Mouse (Mus musculus): ENCODE data around the gene Bsg. TPM values are rescaled to one million over a fixed set of nuclear protein-coding genes. Genes with fewer than 3 reads are reported as not detected.

The Bsg gene
- 992 and 1,001 TPM in 2 replicates for polyA plus RNA-seq (2014; fragmentation: Nextera tagmentation; extraction: Ambion mirVana)

DNA sequence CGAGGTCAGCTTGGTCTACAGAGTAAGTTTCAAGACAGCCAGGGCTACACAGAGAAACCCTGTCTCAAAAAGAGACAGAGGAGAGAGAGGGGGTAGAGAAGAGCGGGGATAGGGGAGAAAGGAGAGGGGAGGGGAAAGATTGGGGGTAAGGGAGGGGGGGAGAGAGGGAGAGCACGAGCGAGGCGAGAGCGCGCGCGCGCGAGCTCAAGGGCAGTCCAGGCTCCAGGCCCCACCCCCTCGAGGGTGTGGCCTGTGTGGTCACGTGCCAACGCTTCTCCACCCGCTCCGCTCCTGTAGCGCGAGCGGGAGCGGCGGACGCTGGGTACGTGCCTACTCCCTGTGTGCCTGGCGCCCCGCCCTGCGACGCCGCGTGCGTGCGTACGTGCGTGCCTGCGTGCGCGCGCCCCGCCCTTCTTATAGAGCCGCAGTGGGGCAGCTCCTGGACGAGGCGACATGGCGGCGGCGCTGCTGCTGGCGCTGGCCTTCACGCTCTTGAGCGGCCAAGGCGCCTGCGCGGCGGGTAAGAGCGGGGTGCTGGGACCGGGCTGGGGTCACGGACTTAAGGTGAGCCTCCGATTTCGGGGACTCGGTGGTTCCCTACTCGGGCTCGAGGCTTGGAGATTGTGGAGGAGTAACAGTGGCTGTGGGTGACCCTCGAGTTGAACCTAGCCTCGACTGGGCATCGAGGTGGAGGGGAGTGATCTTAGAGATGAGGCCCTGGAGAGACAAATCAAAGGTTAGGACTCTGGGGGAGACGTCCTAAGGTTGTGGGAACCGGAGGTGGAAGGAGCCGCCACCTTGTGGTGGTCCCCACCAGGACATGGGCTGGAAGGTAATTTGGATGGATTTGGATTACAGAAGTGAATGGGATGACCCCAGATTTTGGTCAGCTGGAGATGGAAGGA lies at the start of gene Bsg:
TSS of gene Bsg (plus strand) at position 427 of the 905 bp plus-strand sequence.
- under 1% methylated on average over 65 of the region's 65 CpGs for WGBS
- Histone ChIP-seq H3K9ac (ENCODE audit: low read depth, low read length) (peak within 1 kb of the TSS; percentile 98), H3K36me3 (ENCODE audit: control insufficient read depth, insufficient read depth, low read length) (peaks cover 20% of the 10 kb centered on the region; the same call in 1 of the 2 replicates), H3K27me3 (replicated peaks; ENCODE audit: control insufficient read depth, insufficient read depth, low read length) (no peaks in the 10 kb centered on the region), H3K4me3 (ENCODE audit: low read depth, low read length) (peak within 1 kb of the TSS; percentile 95), H3K27ac (ENCODE audit: low read depth, low read length) (peak within 1 kb of the TSS; percentile 92), H3K4me1 (replicated peaks; ENCODE audit: control insufficient read depth, insufficient read depth, low read length) (peaks cover 47% of the 10 kb centered on the region), H3K4me2 (peak within 1 kb of the TSS; percentile 82), H3K9me3 (ENCODE audit: control insufficient read depth, low read length) (no peaks in the 10 kb centered on the region)
- peak; percentile 99 for DNase-seq (ENCODE audit: low spot score)
- ATAC-seq (replicated peaks; ENCODE audit: low FRiP score) = peak; percentile 90

DNA sequence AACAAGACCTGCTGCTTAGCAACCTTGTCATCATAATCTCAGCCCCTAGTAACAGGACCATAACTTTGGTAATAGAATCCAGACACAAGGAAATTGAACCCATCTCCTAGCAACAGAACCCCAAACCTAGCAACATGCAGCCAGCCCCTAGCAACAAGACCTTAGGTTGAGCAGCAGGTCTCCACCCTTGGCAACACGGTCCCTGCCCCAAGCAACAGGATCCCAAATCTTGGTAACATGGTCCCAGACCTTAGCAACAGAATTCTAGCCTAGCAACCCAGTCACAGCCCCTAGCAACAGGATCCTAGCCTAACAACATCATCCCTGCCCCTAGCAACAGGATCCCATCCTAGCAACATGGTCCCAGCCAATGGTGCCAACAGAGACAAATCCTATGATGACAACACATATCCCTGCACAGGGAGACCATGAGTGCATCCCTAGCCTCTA lies 49.3 kb upstream of the Bsg start:
- Histone ChIP-seq H3K4me2 (no peak overlapping the region), H3K36me3 (ENCODE audit: control insufficient read depth, insufficient read depth, low read length) (no peaks in the 10 kb centered on the region), H3K27me3 (replicated peaks; ENCODE audit: control insufficient read depth, insufficient read depth, low read length) (peaks cover 3% of the 10 kb centered on the region), H3K4me3 (ENCODE audit: low read depth, low read length) (no peak overlapping the region), H3K27ac (ENCODE audit: low read depth, low read length) (no peak overlapping the region), H3K4me1 (replicated peaks; ENCODE audit: control insufficient read depth, insufficient read depth, low read length) (no peaks in the 10 kb centered on the region), H3K9me3 (ENCODE audit: control insufficient read depth, low read length) (no peaks in the 10 kb centered on the region), H3K9ac (ENCODE audit: low read depth, low read length) (no peak overlapping the region)
- DNase-seq (ENCODE audit: low spot score) (no peak), ATAC-seq (replicated peaks; ENCODE audit: low FRiP score) (no peak)
- WGBS = 50% methylated on average over 1 of the region's 1 CpGs

DNA sequence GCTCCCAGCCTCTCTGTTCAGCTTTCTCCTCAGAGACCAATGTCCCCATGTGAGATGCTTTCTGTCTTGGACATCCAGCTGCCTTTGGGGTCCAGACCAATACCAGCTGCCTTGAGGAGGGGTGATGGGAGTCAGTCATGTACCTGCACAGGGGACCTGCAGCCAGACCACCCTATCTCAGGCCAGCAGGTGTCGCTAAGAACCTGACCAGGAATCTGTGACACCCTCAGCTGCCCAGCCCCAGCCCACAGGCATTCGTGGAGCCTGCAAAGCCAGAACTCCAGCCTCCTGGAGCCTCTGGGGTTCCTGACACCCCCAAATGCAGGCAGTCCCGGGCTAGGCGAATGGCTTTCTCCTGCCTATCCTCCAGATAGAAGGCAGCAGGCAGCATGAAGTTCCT lies 45.5 kb upstream of the Bsg start:
- no peak overlapping the region for H3K4me2 ChIP-seq
- ATAC-seq (replicated peaks; ENCODE audit: low FRiP score) = no peak
- 13% methylated on average over 4 of the region's 4 CpGs for WGBS
- H3K36me3 ChIP-seq (ENCODE audit: control insufficient read depth, insufficient read depth, low read length) = no peaks in the 10 kb centered on the region
- no peaks in the 10 kb centered on the region; the same call in 1 of the 2 replicates for H3K4me1 ChIP-seq (replicated peaks; ENCODE audit: control insufficient read depth, insufficient read depth, low read length)
- peaks cover 3% of the 10 kb centered on the region for H3K27me3 ChIP-seq (replicated peaks; ENCODE audit: control insufficient read depth, insufficient read depth, low read length)
- no peaks in the 10 kb centered on the region for H3K9me3 ChIP-seq (ENCODE audit: control insufficient read depth, low read length)
- no peak overlapping the region for H3K27ac ChIP-seq (ENCODE audit: low read depth, low read length)
- no peak overlapping the region for H3K9ac ChIP-seq (ENCODE audit: low read depth, low read length)
- no peak for DNase-seq (ENCODE audit: low spot score)
- no peak overlapping the region for H3K4me3 ChIP-seq (ENCODE audit: low read depth, low read length)

DNA sequence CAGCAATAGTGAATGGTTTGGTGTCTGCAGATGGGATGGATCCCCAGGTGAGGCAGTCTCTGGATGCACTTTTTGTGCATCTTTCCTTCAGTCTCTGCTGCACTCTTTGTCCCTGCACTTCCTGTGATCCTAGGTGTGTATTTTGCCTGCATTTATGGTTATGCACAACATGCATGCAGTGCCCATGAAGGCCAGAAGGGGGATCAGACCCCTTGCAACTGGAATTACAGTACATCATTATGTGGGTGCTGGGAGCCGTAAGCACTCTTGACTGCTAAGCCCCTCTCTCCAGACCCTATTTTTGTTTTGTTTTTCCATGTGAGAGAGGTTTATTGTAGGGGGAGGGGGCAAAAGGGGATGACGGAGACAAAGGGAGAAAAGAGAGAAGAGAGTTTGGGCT lies 44.0 kb upstream of the Bsg start:
- ATAC-seq (replicated peaks; ENCODE audit: low FRiP score) (no peak), DNase-seq (ENCODE audit: low spot score) (no peak)
- WGBS = 74% methylated on average over 2 of the region's 2 CpGs
- no peak overlapping the region for H3K4me2 ChIP-seq
- no peak overlapping the region for H3K27ac ChIP-seq (ENCODE audit: low read depth, low read length)
- no peak overlapping the region for H3K9ac ChIP-seq (ENCODE audit: low read depth, low read length)
- H3K4me1 ChIP-seq (replicated peaks; ENCODE audit: control insufficient read depth, insufficient read depth, low read length) = peaks cover 2% of the 10 kb centered on the region; the same call in 1 of the 2 replicates
- H3K27me3 ChIP-seq (replicated peaks; ENCODE audit: control insufficient read depth, insufficient read depth, low read length) = no peaks in the 10 kb centered on the region; the same call in 1 of the 2 replicates
- no peak overlapping the region for H3K4me3 ChIP-seq (ENCODE audit: low read depth, low read length)
- no peaks in the 10 kb centered on the region for H3K9me3 ChIP-seq (ENCODE audit: control insufficient read depth, low read length)
- no peaks in the 10 kb centered on the region for H3K36me3 ChIP-seq (ENCODE audit: control insufficient read depth, insufficient read depth, low read length)

DNA sequence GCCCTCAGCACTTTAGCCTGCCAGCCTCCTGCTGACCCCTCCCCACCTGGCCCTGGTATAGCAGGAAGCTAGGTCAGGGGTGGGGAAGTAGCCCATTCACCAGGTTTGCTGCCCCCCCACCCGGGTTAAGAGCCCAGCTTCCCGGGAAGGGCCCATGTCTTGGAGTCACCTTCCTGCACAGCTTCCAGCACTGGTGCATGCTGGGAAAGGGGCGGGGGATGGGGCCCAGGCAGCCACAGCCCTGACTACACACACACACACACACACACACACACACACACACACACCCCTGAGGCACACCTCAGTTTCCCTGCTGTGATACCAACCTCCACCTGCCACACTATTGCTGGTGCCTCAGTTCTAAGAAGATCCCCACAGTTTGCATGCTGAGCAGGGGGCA lies 42.4 kb upstream of the Bsg start:
- H3K27me3 ChIP-seq (replicated peaks; ENCODE audit: control insufficient read depth, insufficient read depth, low read length) = no peaks in the 10 kb centered on the region
- no peak overlapping the region for H3K9ac ChIP-seq (ENCODE audit: low read depth, low read length)
- no peak overlapping the region for H3K4me3 ChIP-seq (ENCODE audit: low read depth, low read length)
- DNase-seq (ENCODE audit: low spot score) (no peak), ATAC-seq (replicated peaks; ENCODE audit: low FRiP score) (no peak)
- H3K4me1 ChIP-seq (replicated peaks; ENCODE audit: control insufficient read depth, insufficient read depth, low read length) = peaks cover 2% of the 10 kb centered on the region; the same call in 1 of the 2 replicates
- H3K9me3 ChIP-seq (ENCODE audit: control insufficient read depth, low read length) = no peaks in the 10 kb centered on the region
- H3K36me3 ChIP-seq (ENCODE audit: control insufficient read depth, insufficient read depth, low read length) = no peaks in the 10 kb centered on the region
- 42% methylated on average over 3 of the region's 3 CpGs for WGBS
- no peak overlapping the region for H3K27ac ChIP-seq (ENCODE audit: low read depth, low read length)
- no peak overlapping the region for H3K4me2 ChIP-seq

DNA sequence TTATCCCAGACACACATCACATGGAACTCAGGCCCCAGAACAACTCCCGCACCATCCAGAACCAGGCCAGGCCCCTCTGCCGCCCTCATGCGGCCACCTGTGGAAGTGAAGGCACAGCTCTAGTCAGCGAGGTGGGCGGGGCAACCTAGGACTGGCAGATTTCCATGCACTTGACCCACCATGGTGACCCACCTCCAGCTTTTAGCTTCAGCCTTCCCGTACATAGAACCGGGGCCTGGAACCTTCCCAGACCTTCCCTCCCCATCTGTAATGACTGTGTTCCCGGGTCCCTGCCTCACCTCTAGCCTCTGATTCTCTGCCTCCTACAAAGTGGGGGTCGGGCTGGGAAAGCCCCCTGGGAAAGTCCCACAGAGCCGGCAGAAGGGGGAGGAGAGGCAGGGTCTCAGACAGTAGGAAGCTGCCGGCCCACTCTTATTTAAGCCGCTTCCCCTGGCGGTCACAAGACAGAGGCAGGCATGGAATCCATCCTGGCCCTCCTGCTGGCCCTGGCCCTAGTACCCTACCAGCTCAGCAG lies 40.1 kb upstream of the Bsg start, which contains the start of gene Madcam1:
TSS of gene Madcam1 (plus strand) at position 429 of the 535 bp plus-strand sequence.
- ATAC-seq (replicated peaks; ENCODE audit: low FRiP score) (peak; percentile 40; the same call in 1 of the 2 replicates), DNase-seq (ENCODE audit: low spot score) (peak; percentile 75)
- H3K4me1 ChIP-seq (replicated peaks; ENCODE audit: control insufficient read depth, insufficient read depth, low read length) = peaks cover 2% of the 10 kb centered on the region; the same call in 1 of the 2 replicates
- H3K27me3 ChIP-seq (replicated peaks; ENCODE audit: control insufficient read depth, insufficient read depth, low read length) = no peaks in the 10 kb centered on the region
- H3K9ac ChIP-seq (ENCODE audit: low read depth, low read length) = no peak within 1 kb of the TSS
- no peaks in the 10 kb centered on the region for H3K36me3 ChIP-seq (ENCODE audit: control insufficient read depth, insufficient read depth, low read length)
- no peak within 1 kb of the TSS for H3K4me2 ChIP-seq
- H3K9me3 ChIP-seq (ENCODE audit: control insufficient read depth, low read length) = no peaks in the 10 kb centered on the region
- no peak within 1 kb of the TSS for H3K4me3 ChIP-seq (ENCODE audit: low read depth, low read length)
- WGBS = 15% methylated on average over 13 of the region's 13 CpGs
- H3K27ac ChIP-seq (ENCODE audit: low read depth, low read length) = no peak within 1 kb of the TSS

DNA sequence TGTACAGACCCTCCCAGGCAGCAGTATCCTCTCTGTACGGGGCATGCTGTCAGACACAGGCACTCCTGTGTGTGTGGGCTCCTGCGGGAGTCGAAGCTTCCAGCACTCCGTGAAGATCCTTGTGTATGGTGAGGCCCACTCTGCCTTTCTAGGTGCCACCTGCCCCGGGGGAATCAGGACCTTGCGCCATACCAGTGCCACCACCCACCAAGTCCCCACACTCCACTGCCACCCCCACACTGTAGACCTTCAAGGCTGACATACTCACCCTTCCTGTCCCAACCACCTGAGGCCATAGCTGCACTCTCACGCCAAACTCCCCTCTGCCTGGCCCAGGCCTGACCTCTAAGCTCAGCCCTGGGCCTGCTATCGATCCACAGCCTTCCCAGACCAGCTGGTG lies 39.2 kb upstream of the Bsg start:
- ATAC-seq (replicated peaks; ENCODE audit: low FRiP score) (no peak), DNase-seq (ENCODE audit: low spot score) (no peak)
- peaks cover 2% of the 10 kb centered on the region for H3K4me1 ChIP-seq (replicated peaks; ENCODE audit: control insufficient read depth, insufficient read depth, low read length)
- H3K4me2 ChIP-seq = no peak overlapping the region
- H3K9me3 ChIP-seq (ENCODE audit: control insufficient read depth, low read length) = no peaks in the 10 kb centered on the region
- no peak overlapping the region for H3K9ac ChIP-seq (ENCODE audit: low read depth, low read length)
- no peak overlapping the region for H3K4me3 ChIP-seq (ENCODE audit: low read depth, low read length)
- H3K27me3 ChIP-seq (replicated peaks; ENCODE audit: control insufficient read depth, insufficient read depth, low read length) = no peaks in the 10 kb centered on the region
- H3K27ac ChIP-seq (ENCODE audit: low read depth, low read length) = no peak overlapping the region
- 83% methylated on average over 8 of the region's 8 CpGs for WGBS
- no peaks in the 10 kb centered on the region for H3K36me3 ChIP-seq (ENCODE audit: control insufficient read depth, insufficient read depth, low read length)

DNA sequence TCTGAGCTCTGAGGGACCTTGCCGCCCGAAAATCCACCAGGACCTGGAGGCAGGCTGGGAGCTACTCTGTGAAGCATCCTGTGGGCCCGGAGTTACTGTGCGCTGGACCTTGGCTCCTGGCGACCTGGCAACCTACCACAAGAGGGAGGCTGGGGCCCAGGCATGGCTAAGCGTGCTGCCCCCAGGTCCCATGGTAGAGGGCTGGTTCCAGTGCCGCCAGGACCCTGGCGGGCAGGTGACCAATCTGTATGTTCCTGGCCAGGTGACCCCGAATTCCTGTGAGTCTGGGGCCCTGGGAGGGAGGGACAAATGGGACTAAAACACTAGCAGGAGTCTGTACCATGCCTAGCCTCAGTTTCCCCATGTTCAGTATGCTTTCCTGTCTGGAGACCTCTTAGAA lies 37.8 kb upstream of the Bsg start:
- Histone ChIP-seq H3K36me3 (ENCODE audit: control insufficient read depth, insufficient read depth, low read length) (no peaks in the 10 kb centered on the region), H3K9ac (ENCODE audit: low read depth, low read length) (no peak overlapping the region), H3K4me1 (replicated peaks; ENCODE audit: control insufficient read depth, insufficient read depth, low read length) (peaks cover 13% of the 10 kb centered on the region), H3K9me3 (ENCODE audit: control insufficient read depth, low read length) (no peaks in the 10 kb centered on the region), H3K4me2 (no peak overlapping the region), H3K4me3 (ENCODE audit: low read depth, low read length) (no peak overlapping the region), H3K27ac (ENCODE audit: low read depth, low read length) (no peak overlapping the region), H3K27me3 (replicated peaks; ENCODE audit: control insufficient read depth, insufficient read depth, low read length) (no peaks in the 10 kb centered on the region)
- DNase-seq (ENCODE audit: low spot score) (no peak), ATAC-seq (replicated peaks; ENCODE audit: low FRiP score) (no peak)
- whole genome bisulfite sequencing = 56% methylated on average over 9 of the region's 9 CpGs

Data from liver, embryonic 11.5 days (tissue).